Mouse (Mus musculus) midbrain, embryonic 16.5 days (tissue): ENCODE data around the gene Tmem145. TPM values are rescaled to one million over a fixed set of nuclear protein-coding genes. Genes with fewer than 3 reads are reported as not detected.

ENCODE experiments used
- ATAC-seq: fragments of 200-750 bp; cut with Nextera tagmentation; 2 replicates; pipeline ENCODE4 v1.8.0; 2017; ENCODE audit warnings: moderate TSS enrichment
- H3K27ac ChIP-seq: fragments of 300-500 bp; sonication (generic); 2 replicates; pipeline ENCODE4 v1.5.1; 2014; ENCODE audit warnings: mild to moderate bottlenecking, low read length, mixed read lengths
- H3K27me3 ChIP-seq: fragments of 300-500 bp; sonication (generic); 2 replicates; pipeline ENCODE4 v1.6.1; 2014; ENCODE audit warnings: low read depth, low read length, mixed read lengths; ENCODE audit not compliant: control insufficient read depth, insufficient read depth
- H3K36me3 ChIP-seq: fragments of 300-500 bp; sonication (generic); 2 replicates; pipeline ENCODE4 v1.6.1; 2014; ENCODE audit warnings: mild to moderate bottlenecking, low read length, moderate library complexity, mixed read lengths; ENCODE audit not compliant: control insufficient read depth, insufficient read depth
- H3K4me1 ChIP-seq: fragments of 300-500 bp; sonication (generic); 2 replicates; pipeline ENCODE4 v1.6.1; 2014; ENCODE audit warnings: mild to moderate bottlenecking, low read length, mixed read lengths; ENCODE audit not compliant: control insufficient read depth, insufficient read depth
- H3K4me2 ChIP-seq: fragments of 300-500 bp; sonication (generic); 2 replicates; pipeline ENCODE4 v1.6.1; 2014; ENCODE audit warnings: mild to moderate bottlenecking, low read length, mixed read lengths
- H3K4me3 ChIP-seq: fragments of 300-500 bp; sonication (generic); 2 replicates; pipeline ENCODE4 v1.5.1; 2014; ENCODE audit warnings: low read depth, mild to moderate bottlenecking, low read length, moderate library complexity, mixed read lengths
- H3K9ac ChIP-seq: fragments of 300-500 bp; sonication (generic); 2 replicates; pipeline ENCODE4 v1.6.1; 2014; ENCODE audit warnings: low read depth, low read length, mixed read lengths
- H3K9me3 ChIP-seq: fragments of 300-500 bp; sonication (generic); replicated peaks from 2 replicates; pipeline ENCODE4 v1.6.1; 2014; ENCODE audit warnings: mild to moderate bottlenecking, low read length, mixed read lengths; ENCODE audit not compliant: control insufficient read depth, poor library complexity, severe bottlenecking
- WGBS: fragments of 180-500 bp; shearing (Covaris S2); extraction: QIAGEN DNeasy Blood & Tissue Kit; methylation state at CpG from one replicate; pipeline ENCODE4 v1.1.7; 2014; 5-methylcytosine and 5-hydroxymethylcytosine counted together
- polyA plus RNA-seq: library from polyadenylated mRNA; unstranded; fragments of >200 nt; fragmentation: Nextera tagmentation; extraction: Ambion mirVana; gene quantifications from 2 replicates; pipeline ENCODE4 v1.2.1, GENCODE M21; 2015

Gene Tmem145
- polyA plus RNA-seq, 1 experiment from 2014 or later, result 98.0 TPM

- Histone ChIP-seq H3K36me3 (peaks cover 27% of the 10 kb centered on the region), H3K4me3 (no peak overlapping the region), H3K27ac (no peak overlapping the region), H3K4me2 (no peak overlapping the region), H3K4me1 (peaks cover 50% of the 10 kb centered on the region), H3K27me3 (no peaks in the 10 kb centered on the region), H3K9me3 (no peaks in the 10 kb centered on the region), H3K9ac (no peak overlapping the region; the same call in 1 of the 2 replicates)
- ATAC-seq, result no peak
- WGBS, result 93% methylated on average over 3 of the region's 3 CpGs
Observed at GRCm38 (mm10) chr7:25274996-25275395, 30.9 kb upstream of the Tmem145 start.

- H3K9ac ChIP-seq, result peak overlapping the region; percentile 49
- H3K27ac ChIP-seq, result peak overlapping the region; percentile 28; the same call in 1 of the 2 replicates
- peaks cover 53% of the 10 kb centered on the region for H3K4me1 ChIP-seq
- no peaks in the 10 kb centered on the region for H3K9me3 ChIP-seq
- no peak overlapping the region for H3K4me2 ChIP-seq
- ATAC-seq, result no peak
- no peaks in the 10 kb centered on the region for H3K27me3 ChIP-seq
- WGBS, result 61% methylated on average over 9 of the region's 9 CpGs
- H3K36me3 ChIP-seq, result peaks cover 27% of the 10 kb centered on the region
- H3K4me3 ChIP-seq, result no peak overlapping the region
Observed at GRCm38 (mm10) chr7:25275555-25276298, 30.2 kb upstream of the Tmem145 start.

DNA sequence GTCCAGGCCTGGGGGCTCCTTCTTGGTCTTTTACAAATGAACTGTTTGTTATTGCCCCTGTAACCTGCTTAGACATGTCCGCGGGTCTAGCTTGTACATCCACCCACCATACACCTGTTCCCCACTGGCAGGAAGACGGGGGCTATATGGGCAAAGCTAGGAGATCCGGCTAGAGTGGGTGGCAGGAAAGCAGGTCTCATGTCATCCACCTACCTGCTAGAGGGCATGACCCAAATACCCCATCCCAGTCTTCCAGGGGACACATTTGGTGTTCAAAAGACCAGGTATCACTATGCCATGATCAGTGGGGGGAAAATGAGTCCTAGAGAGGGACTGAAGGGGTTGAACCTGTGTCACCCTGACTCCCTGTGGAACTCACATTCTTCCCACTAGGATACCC is 28.5 kb upstream of the Tmem145 start:
- WGBS, result 97% methylated on average over 4 of the region's 4 CpGs
- peaks cover 62% of the 10 kb centered on the region for H3K4me1 ChIP-seq
- no peaks in the 10 kb centered on the region for H3K9me3 ChIP-seq
- peak overlapping the region; percentile 66 for H3K4me3 ChIP-seq
- peak overlapping the region; percentile 100 for H3K27ac ChIP-seq
- no peaks in the 10 kb centered on the region for H3K27me3 ChIP-seq
- H3K9ac ChIP-seq, result peak overlapping the region; percentile 90; the same call in 1 of the 2 replicates
- H3K4me2 ChIP-seq, result peak overlapping the region; percentile 81
- H3K36me3 ChIP-seq, result peaks cover 13% of the 10 kb centered on the region
- no peak for ATAC-seq

DNA sequence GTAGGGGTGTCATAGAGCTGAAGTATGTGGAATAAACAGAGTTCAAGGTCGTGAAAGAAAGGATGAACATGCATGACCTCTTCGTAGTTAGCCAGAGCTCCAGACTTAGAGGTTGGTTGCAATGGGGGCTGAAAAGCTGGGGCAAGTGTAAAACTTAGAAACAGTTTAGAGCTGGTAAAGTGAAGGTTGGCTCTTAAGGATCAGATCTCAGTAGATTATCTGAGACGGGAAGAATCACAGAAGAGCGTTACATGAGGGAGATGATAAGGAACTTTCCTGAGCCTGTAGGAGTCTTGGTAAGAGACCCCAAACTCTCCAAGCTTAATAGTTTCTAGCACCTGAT is 27.9 kb upstream of the Tmem145 start:
- H3K4me3 ChIP-seq, result peak overlapping the region; percentile 66
- H3K27ac ChIP-seq, result peak overlapping the region; percentile 100
- H3K9ac ChIP-seq, result peak overlapping the region; percentile 90; the same call in 1 of the 2 replicates
- no peak for ATAC-seq
- H3K9me3 ChIP-seq, result no peaks in the 10 kb centered on the region
- peak overlapping the region; percentile 81 for H3K4me2 ChIP-seq
- no peaks in the 10 kb centered on the region for H3K27me3 ChIP-seq
- H3K36me3 ChIP-seq, result peaks cover 8% of the 10 kb centered on the region
- H3K4me1 ChIP-seq, result peaks cover 62% of the 10 kb centered on the region
- 17% methylated on average over 4 of the region's 4 CpGs for WGBS

DNA sequence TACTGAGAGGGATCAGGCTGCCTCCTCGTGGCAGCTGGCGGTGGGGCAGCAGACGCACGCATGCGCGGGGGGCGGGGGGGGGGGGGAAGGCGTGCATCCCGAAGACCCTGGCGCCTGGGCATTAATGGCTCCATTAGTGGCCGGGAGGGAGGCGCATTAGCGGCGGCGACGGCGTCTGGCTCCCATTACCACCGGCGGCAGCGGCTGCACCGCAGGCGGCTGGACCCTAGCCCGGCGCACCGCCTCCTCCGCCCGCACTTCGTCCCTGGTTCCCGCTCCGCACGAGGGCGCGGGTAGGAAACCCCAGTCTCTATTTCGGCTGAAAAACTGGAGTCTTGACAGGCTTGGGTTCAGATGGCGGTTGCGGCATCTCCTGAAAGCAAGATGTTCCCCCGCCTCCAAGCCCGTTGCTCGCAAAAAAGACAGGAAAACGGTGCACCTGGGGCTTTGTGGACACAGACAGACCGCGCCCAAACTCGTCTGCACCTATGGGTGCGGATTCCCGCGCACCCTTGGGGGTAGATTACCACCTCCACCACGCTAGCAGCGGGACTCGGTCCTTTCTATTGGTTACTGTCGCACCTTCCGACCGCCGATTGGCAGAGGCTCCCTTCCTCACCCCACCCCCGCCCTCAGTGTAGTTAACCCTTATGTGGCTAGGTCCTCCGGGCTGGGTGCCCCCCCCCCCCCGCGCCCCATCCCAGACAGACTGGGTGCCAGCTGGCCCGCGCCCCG is 27.4 kb upstream of the Tmem145 start:
- Histone ChIP-seq H3K9me3 (no peaks in the 10 kb centered on the region), H3K9ac (peak overlapping the region; percentile 90), H3K4me2 (peak overlapping the region; percentile 81), H3K4me1 (peaks cover 62% of the 10 kb centered on the region), H3K27me3 (no peaks in the 10 kb centered on the region), H3K27ac (peak overlapping the region; percentile 100), H3K4me3 (peak overlapping the region; percentile 66), H3K36me3 (peaks cover 2% of the 10 kb centered on the region)
- ATAC-seq, result peak; percentile 78
- WGBS, result 0% methylated on average over 47 of the region's 60 CpGs

- under 1% methylated on average over 37 of the region's 49 CpGs for WGBS
- Histone ChIP-seq H3K27ac (peak overlapping the region; percentile 100), H3K4me2 (peak overlapping the region; percentile 81), H3K9me3 (no peaks in the 10 kb centered on the region), H3K36me3 (no peaks in the 10 kb centered on the region), H3K9ac (peak overlapping the region; percentile 90), H3K27me3 (no peaks in the 10 kb centered on the region), H3K4me1 (peaks cover 64% of the 10 kb centered on the region), H3K4me3 (peak overlapping the region; percentile 66)
- ATAC-seq, result peak; percentile 63
Observed at GRCm38 (mm10) chr7:25279076-25279860, 26.6 kb upstream of the Tmem145 start.

DNA sequence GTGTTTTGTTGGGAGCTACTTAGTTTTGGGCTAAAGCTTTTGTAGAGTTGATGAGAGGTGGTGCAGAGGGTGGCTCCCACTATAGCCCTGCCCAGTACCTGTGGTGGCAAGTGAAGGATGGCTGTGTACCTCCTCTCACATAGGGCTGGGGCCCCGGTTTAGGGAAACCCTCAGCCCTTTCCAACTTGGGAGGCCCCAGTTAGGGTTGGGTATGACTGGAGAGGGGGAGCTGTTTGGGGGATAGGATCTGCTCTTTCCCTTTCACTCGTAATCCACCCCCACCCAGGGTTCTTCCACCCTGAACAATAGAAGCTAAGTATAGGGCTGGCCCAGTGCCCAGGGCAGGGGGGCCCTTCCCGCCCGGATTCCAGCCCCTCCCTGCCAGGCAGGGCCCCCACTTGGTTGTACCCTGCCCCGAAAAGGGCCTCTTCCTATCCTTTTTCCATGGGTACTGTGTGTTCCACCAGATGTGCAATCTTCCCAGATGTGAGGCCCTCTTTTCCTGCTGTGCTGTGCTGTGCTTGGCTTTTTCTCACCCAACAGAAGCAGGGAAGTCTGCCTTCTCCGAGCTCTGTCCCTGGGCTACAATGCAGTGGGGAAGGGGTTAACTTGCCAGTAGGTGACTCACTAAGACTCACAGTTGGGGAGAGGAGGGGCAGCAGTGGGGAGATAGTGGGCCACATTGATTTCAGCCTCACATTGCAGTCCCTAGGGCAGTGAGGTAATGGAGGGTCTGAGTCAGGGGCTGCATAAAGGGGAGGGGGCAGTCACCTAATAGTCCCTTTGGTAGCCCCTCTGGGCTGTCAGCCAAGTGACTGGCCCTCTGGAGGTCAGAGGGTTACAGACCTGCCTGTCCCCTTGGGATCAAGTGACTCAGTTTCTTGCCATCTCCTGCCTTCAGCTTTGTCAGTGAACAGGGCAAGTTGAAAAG is 25.8 kb upstream of the Tmem145 start:
- peak; percentile 2; the same call in 1 of the 2 replicates for ATAC-seq
- Histone ChIP-seq H3K36me3 (no peaks in the 10 kb centered on the region), H3K4me1 (peaks cover 65% of the 10 kb centered on the region), H3K27ac (peak overlapping the region; percentile 100), H3K4me2 (peak overlapping the region; percentile 81), H3K9ac (peak overlapping the region; percentile 90), H3K27me3 (no peaks in the 10 kb centered on the region), H3K9me3 (no peaks in the 10 kb centered on the region), H3K4me3 (peak overlapping the region; percentile 66)
- WGBS, result 1% methylated on average over 6 of the region's 6 CpGs

- Histone ChIP-seq H3K4me3 (peak overlapping the region; percentile 75), H3K36me3 (peaks cover 11% of the 10 kb centered on the region), H3K9ac (peak overlapping the region; percentile 50), H3K9me3 (no peaks in the 10 kb centered on the region), H3K27me3 (no peaks in the 10 kb centered on the region), H3K4me1 (peaks cover 54% of the 10 kb centered on the region), H3K4me2 (peak overlapping the region; percentile 81), H3K27ac (peak overlapping the region; percentile 100)
- no peak; the same call in 1 of the 2 replicates for ATAC-seq
- WGBS, result 16% methylated on average over 12 of the region's 12 CpGs
Observed at GRCm38 (mm10) chr7:25281166-25281733, 24.7 kb upstream of the Tmem145 start.
